Mouse (Mus musculus): ENCODE results near the gene Sctr.

Sctr gene

GRCm38 (mm10) chr1:120006844-120007790 lies at the start of gene Sctr:
Gene Sctr, plus strand, starts transcription at chr1:120006894.
- DNase-seq: no peak

- peak; percentile 29 for DNase-seq
Observed at GRCm38 (mm10) chr1:119957716-119958222, 48.9 kb upstream of the Sctr start.

GRCm38 (mm10) chr1:119959464-119959863 lies 47.2 kb upstream of the Sctr start:
- DNase-seq: no peak

GRCm38 (mm10) chr1:119959920-119960319 lies 46.8 kb upstream of the Sctr start:
- DNase-seq: no peak

GRCm38 (mm10) chr1:119965804-119966514 lies 40.7 kb upstream of the Sctr start:
- DNase-seq: no peak

GRCm38 (mm10) chr1:119973117-119973516 lies 33.6 kb upstream of the Sctr start:
- no peak for DNase-seq

- no peak for DNase-seq
Observed at GRCm38 (mm10) chr1:119975141-119975540, 31.6 kb upstream of the Sctr start.

- DNase-seq: no peak
Observed at GRCm38 (mm10) chr1:119986555-119986954, 20.1 kb upstream of the Sctr start.

- DNase-seq: no peak
Observed at GRCm38 (mm10) chr1:119996798-119997581, 9.7 kb upstream of the Sctr start, which contains the start of gene Cfap221. Gene Cfap221, minus strand, starts transcription at chr1:119997234.

GRCm38 (mm10) chr1:119997644-119998043 lies 9.1 kb upstream of the Sctr start:
- no peak for DNase-seq

- no peak for DNase-seq
Observed at GRCm38 (mm10) chr1:120007851-120008588, 1.3 kb downstream of the Sctr start.

GRCm38 (mm10) chr1:120012638-120013037 lies 5.9 kb downstream of the Sctr start:
- DNase-seq: no peak

GRCm38 (mm10) chr1:120013111-120013510 lies 6.4 kb downstream of the Sctr start:
- peak; percentile 37 for DNase-seq

GRCm38 (mm10) chr1:120016240-120016639 lies 9.5 kb downstream of the Sctr start:
- DNase-seq: no peak

- DNase-seq: no peak
Observed at GRCm38 (mm10) chr1:120018900-120019299, 12.2 kb downstream of the Sctr start.

GRCm38 (mm10) chr1:120019428-120019827 lies 12.7 kb downstream of the Sctr start:
- DNase-seq: no peak

- no peak for DNase-seq
Observed at GRCm38 (mm10) chr1:120020322-120020897, 13.7 kb downstream of the Sctr start.

GRCm38 (mm10) chr1:120021951-120022350 lies 15.3 kb downstream of the Sctr start:
- DNase-seq: no peak

- no peak for DNase-seq
Observed at GRCm38 (mm10) chr1:120024331-120025049, 17.8 kb downstream of the Sctr start.

- DNase-seq: no peak
Observed at GRCm38 (mm10) chr1:120025050-120025439, 18.4 kb downstream of the Sctr start.

- peak; percentile 38 for DNase-seq
Observed at GRCm38 (mm10) chr1:120027693-120028092, 21.0 kb downstream of the Sctr start.
